Mouse (Mus musculus) forebrain, embryonic 13.5 days (tissue): ENCODE data around the gene Kcnb1. TPM values are rescaled to one million over a fixed set of nuclear protein-coding genes. Genes with fewer than 3 reads are reported as not detected.
A peak's percentile ranks its signal among the peaks of the same experiment; 100 is the strongest.

Experiments
- ATAC-seq: fragments of 200-750 bp; cut with Nextera tagmentation; 2 replicates; pipeline ENCODE4 v1.8.0; 2017
- H3K27ac ChIP-seq: fragments of 300-500 bp; sonication (generic); 2 replicates; pipeline ENCODE4 v1.5.1; 2015; ENCODE audit warnings: inconsistent platforms, mild to moderate bottlenecking, moderate library complexity
- H3K27me3 ChIP-seq: fragments of 300-500 bp; sonication (generic); 2 replicates; pipeline ENCODE4 v1.6.1; 2015; ENCODE audit warnings: mild to moderate bottlenecking, inconsistent platforms
- H3K36me3 ChIP-seq: fragments of 300-500 bp; sonication (generic); 2 replicates; pipeline ENCODE4 v1.6.1; 2015; ENCODE audit warnings: mild to moderate bottlenecking, inconsistent platforms; ENCODE audit not compliant: poor library complexity, severe bottlenecking
- H3K4me1 ChIP-seq: fragments of 300-500 bp; sonication (generic); 2 replicates; pipeline ENCODE4 v1.6.1; 2015; ENCODE audit warnings: inconsistent platforms
- H3K4me2 ChIP-seq: fragments of 300-500 bp; sonication (generic); 2 replicates; pipeline ENCODE4 v1.6.1; 2015; ENCODE audit warnings: inconsistent platforms, mild to moderate bottlenecking, moderate library complexity
- H3K4me3 ChIP-seq: fragments of 300-500 bp; sonication (generic); 2 replicates; pipeline ENCODE4 v1.5.1; 2015; ENCODE audit warnings: mild to moderate bottlenecking, inconsistent platforms
- H3K9ac ChIP-seq: fragments of 300-500 bp; sonication (generic); 2 replicates; pipeline ENCODE4 v1.6.1; 2015; ENCODE audit warnings: mild to moderate bottlenecking, inconsistent platforms
- H3K9me3 ChIP-seq: fragments of 300-500 bp; sonication (generic); replicated peaks from 2 replicates; pipeline ENCODE4 v1.6.1; 2016; ENCODE audit warnings: inconsistent platforms
- WGBS: fragments of 180-500 bp; shearing (Covaris S2); methylation state at CpG from one replicate; pipeline ENCODE4 v1.1.7; 2015; 5-methylcytosine and 5-hydroxymethylcytosine counted together
- polyA plus RNA-seq: library from polyadenylated mRNA; unstranded; fragments of >200 nt; fragmentation: Nextera tagmentation; extraction: Ambion mirVana; gene quantifications from 2 replicates; pipeline ENCODE4 v1.2.1, GENCODE M21; 2015

Kcnb1 gene
- polyA plus RNA-seq = 1.3 and 1.5 TPM in 2 replicates

DNA sequence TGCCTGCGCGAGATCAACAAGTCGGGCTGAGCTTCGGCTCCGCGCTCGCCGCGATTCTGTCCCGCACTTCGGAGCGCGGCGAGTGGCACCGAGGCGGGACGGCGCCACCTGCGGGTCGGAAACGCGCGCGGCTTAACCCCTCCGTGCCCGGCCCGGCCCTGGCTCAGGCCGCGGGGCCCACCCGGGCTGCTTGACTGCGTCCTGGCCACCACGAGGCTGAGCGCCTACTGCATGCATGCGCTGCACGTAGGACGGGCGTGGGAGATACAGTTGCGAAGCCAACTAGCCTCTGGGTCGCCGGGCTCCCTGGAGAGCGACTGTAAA lies at the start of gene Kcnb1:
Gene Kcnb1, minus strand, starts transcription at position 80 of the 324 bp plus-strand sequence.
- Histone ChIP-seq H3K4me3 (peak within 1 kb of the TSS; percentile 56), H3K9me3 (no peaks in the 10 kb centered on the region), H3K9ac (peak within 1 kb of the TSS; percentile 66), H3K36me3 (no peaks in the 10 kb centered on the region), H3K27ac (no peak within 1 kb of the TSS), H3K4me1 (peaks cover 21% of the 10 kb centered on the region), H3K27me3 (peaks cover 44% of the 10 kb centered on the region), H3K4me2 (peak within 1 kb of the TSS; percentile 76)
- WGBS = under 1% methylated on average over 26 of the region's 41 CpGs
- peak; percentile 82 for ATAC-seq

DNA sequence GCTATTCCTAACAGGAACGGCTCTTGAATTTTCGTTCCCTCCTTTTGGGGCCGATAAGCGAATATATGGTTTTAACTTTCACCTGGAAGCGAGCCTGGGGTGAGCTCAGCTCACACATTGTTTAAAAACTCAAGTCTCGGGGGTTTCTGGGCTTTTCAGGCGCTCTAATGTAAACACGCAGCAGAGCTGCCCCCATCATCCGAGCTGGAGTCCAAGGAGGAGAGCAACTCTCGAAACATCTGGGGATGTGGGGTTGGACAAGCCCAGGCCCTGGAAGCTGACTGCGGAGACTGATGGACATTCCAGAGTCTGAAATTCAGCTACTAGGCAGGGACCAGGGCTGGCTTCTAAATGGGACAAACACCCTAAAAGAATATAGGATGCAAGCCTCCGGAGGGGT lies 49.3 kb upstream of the Kcnb1 start:
- peak overlapping the region; percentile 92 for H3K4me2 ChIP-seq
- no peak for ATAC-seq
- no peak overlapping the region for H3K9ac ChIP-seq
- H3K27ac ChIP-seq = no peak overlapping the region
- 27% methylated on average over 12 of the region's 12 CpGs for WGBS
- H3K36me3 ChIP-seq = no peaks in the 10 kb centered on the region
- H3K27me3 ChIP-seq = peaks cover 22% of the 10 kb centered on the region; the same call in 1 of the 2 replicates
- no peak overlapping the region for H3K4me3 ChIP-seq
- H3K9me3 ChIP-seq = no peaks in the 10 kb centered on the region
- H3K4me1 ChIP-seq = peaks cover 13% of the 10 kb centered on the region

DNA sequence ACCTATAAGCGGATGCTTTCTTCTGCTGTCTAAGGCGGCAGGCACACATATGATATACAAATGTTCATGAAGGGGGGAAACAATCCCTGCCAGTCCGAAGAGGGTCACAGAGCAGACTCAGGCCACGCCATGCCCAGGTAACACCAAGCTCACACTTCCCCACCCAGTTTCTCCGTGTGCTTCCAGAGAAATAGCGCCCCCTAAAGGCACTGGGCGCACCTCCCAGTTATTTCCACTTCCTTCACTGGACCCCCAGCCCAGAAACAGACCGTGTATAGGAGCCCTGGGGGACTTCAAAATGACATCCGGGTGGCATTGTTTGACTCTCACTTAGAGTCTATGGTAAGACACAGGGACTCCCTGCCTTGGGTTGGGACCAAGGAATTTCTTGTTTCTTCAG lies 47.3 kb upstream of the Kcnb1 start:
- 80% methylated on average over 9 of the region's 9 CpGs for WGBS
- Histone ChIP-seq H3K36me3 (no peaks in the 10 kb centered on the region), H3K4me2 (no peak overlapping the region), H3K27ac (no peak overlapping the region), H3K9me3 (no peaks in the 10 kb centered on the region), H3K9ac (no peak overlapping the region), H3K4me1 (peaks cover 13% of the 10 kb centered on the region), H3K4me3 (no peak overlapping the region), H3K27me3 (peaks cover 22% of the 10 kb centered on the region; the same call in 1 of the 2 replicates)
- ATAC-seq = no peak

DNA sequence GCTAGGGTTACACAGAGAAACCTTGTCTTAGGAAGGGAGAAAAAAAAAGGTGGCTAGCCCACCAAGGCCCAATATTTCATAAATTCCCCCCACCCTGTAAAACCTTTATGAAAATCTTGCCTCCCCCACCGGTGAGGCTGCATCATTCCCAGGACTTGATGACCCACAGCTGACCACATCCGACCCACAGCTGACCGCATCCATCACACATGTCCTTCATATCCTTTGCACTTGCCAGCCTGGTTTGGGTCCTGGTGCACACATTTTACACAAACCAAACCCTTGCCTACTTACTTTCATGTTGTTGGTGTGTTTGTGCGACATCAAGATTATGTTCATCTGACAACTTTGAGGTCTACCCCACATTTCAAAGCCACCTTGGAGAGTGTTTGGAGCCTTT lies 46.2 kb upstream of the Kcnb1 start:
- 96% methylated on average over 4 of the region's 4 CpGs for WGBS
- ATAC-seq = no peak
- no peaks in the 10 kb centered on the region for H3K9me3 ChIP-seq

DNA sequence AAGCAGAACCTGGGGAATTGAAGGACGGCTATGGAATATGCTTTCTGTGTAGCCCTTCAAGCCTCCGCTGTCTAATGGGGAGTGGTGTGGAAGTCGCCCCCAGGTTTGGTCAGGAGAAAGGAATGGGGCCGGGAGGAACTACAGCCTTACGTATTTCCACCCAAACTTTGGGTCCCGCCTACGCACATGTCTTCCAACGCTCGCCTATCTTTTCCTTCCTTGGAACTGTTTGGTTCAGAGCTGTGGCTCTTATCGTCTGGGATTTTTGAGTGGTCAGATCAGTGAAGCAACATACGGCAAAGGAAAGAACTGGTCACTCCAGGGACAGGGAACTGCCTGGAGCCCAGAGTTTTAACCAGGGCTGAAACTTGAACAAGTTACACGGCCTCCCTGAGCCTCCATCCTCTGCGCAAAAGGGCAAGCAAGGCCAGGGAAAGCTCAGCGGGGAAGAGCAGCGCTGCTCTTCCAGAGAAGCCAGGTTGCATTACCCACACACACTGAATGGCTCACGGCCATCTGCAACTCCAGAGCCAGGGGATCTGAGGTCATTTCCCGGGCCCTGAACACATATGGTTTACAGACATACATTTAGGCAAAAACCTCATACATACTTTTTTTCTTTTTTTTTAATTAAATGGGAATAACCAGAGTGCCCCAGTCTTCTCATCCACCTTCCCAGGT lies 45.5 kb upstream of the Kcnb1 start:
- H3K9ac ChIP-seq = no peak overlapping the region
- no peaks in the 10 kb centered on the region for H3K36me3 ChIP-seq
- H3K4me2 ChIP-seq = no peak overlapping the region
- peaks cover 8% of the 10 kb centered on the region for H3K4me1 ChIP-seq
- no peak for ATAC-seq
- H3K27ac ChIP-seq = no peak overlapping the region
- H3K27me3 ChIP-seq = peaks cover 16% of the 10 kb centered on the region; the same call in 1 of the 2 replicates
- no peak overlapping the region for H3K4me3 ChIP-seq
- whole genome bisulfite sequencing = 80% methylated on average over 17 of the region's 17 CpGs
- no peaks in the 10 kb centered on the region for H3K9me3 ChIP-seq

More for the DNA sequence above, 46.2 kb upstream of the Kcnb1 start:
- Histone ChIP-seq H3K27ac (no peak overlapping the region), H3K4me2 (no peak overlapping the region), H3K4me3 (no peak overlapping the region), H3K27me3 (peaks cover 22% of the 10 kb centered on the region; the same call in 1 of the 2 replicates), H3K9ac (no peak overlapping the region), H3K4me1 (peaks cover 13% of the 10 kb centered on the region), H3K36me3 (no peaks in the 10 kb centered on the region)

DNA sequence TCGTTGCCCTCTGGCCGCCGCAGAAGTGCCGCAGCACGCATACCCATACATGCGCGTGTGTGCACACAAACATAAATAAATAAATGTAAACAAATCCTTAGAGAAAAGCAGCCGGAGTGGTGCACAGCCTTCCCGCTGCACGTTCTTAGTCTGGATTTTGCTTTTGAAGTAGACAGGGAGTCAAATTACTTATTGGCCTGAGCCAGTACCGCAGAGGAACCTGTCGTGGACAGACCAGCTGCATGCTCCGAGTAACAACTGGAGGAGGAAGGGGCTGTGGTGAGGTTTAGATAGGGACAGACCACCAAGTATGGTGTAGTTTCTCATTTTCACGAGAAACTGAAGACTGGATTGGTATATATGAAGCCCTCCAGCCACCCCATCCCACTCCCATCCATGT lies 43.8 kb upstream of the Kcnb1 start:
- peaks cover 4% of the 10 kb centered on the region; the same call in 1 of the 2 replicates for H3K27me3 ChIP-seq
- WGBS = 51% methylated on average over 14 of the region's 14 CpGs
- ATAC-seq = no peak

DNA sequence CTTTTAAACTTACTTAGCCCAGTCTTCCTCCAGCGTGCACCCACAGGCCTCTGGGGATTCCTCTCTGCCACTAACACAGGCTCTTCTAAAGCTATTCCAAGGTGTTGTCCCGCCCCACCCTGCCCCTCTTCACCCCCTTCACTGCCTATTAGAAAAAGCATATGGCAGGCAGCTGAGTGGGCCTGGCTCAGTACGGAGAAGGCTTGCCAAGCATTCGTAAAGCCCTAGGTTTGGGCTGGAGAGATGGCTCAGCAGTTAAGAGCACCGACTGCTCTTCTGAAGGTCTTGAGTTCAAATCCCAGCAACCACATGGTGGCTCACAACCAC lies 43.0 kb upstream of the Kcnb1 start:
- ATAC-seq = no peak
- Histone ChIP-seq H3K27ac (no peak overlapping the region), H3K9ac (no peak overlapping the region), H3K4me2 (no peak overlapping the region), H3K4me3 (no peak overlapping the region), H3K9me3 (no peaks in the 10 kb centered on the region), H3K27me3 (no peaks in the 10 kb centered on the region), H3K36me3 (no peaks in the 10 kb centered on the region), H3K4me1 (no peaks in the 10 kb centered on the region)
- WGBS = 76% methylated on average over 5 of the region's 5 CpGs

More for the DNA sequence above, 43.8 kb upstream of the Kcnb1 start:
- Histone ChIP-seq H3K9me3 (no peaks in the 10 kb centered on the region), H3K4me2 (no peak overlapping the region), H3K27ac (no peak overlapping the region), H3K36me3 (no peaks in the 10 kb centered on the region), H3K4me3 (no peak overlapping the region), H3K9ac (no peak overlapping the region), H3K4me1 (no peaks in the 10 kb centered on the region)

DNA sequence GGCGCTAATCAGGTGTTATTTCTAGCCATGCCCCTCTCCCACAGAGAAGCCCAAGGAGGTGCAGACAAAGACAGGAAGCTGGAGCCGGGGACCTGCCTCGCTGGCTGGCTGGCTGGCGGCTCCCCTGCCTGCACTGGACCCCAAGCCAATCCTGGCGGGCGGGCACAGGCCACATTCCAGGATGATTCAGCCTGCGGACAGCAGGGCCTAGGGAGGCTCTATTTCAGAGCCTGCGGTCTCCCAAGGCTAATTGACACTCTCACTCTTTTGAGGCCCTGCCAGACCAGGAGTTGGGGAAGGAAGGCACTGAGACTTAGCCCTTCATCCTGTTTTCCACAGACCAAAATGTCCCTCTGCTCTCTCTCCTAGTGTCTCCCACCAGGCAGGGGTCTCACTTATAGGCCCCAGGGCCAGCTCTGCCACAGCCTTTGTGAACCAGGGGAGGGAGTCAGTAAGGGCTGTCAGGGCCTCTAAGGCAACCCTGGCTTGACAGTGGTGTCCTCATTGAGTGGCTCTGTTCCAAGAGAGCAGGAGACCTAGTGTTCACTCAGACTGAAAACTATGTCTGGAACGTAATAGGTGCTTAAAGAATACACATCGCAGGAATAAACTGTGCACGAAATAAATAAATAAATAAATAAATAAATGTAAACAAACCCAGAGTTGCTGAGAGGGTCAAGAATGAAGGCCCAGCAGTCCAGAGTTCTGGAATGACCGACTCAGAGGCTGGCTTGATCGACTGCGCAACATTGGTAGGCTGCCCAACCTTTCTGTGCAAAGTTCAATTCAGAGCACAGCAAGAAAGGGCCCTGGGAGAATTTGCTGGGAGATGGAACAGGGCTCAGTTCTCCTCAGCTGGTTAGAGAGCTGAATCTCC lies 42.4 kb upstream of the Kcnb1 start:
- 52% methylated on average over 14 of the region's 14 CpGs for WGBS
- no peak overlapping the region for H3K9ac ChIP-seq
- ATAC-seq = no peak

DNA sequence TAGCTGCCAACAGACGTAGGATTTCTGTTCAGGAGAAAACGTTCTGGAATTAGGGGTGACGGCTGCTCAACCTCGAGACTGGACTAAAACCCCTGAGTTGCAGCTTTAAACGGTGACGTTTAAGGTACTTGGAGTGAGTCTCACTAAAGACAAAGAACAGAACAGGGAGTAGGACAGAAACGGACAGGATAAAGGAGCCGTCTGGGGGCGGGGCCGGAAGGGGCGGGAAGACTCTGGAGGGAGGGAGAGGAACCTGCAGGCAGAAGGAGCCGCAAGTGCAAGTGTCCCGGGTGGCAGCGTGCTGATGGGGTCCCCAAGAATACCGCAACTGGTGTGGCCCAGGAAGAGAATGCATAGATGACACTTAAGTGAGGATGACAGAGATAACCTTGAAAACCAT lies 40.6 kb upstream of the Kcnb1 start:
- H3K9me3 ChIP-seq = no peaks in the 10 kb centered on the region
- peak overlapping the region; percentile 17 for H3K4me3 ChIP-seq
- H3K9ac ChIP-seq = peak overlapping the region; percentile 37; the same call in 1 of the 2 replicates
- ATAC-seq = no peak
- H3K4me1 ChIP-seq = no peaks in the 10 kb centered on the region
- H3K27me3 ChIP-seq = no peaks in the 10 kb centered on the region
- peak overlapping the region; percentile 44 for H3K4me2 ChIP-seq
- no peak overlapping the region for H3K27ac ChIP-seq
- no peaks in the 10 kb centered on the region for H3K36me3 ChIP-seq
- WGBS = 8% methylated on average over 15 of the region's 15 CpGs

More for the DNA sequence above, 42.4 kb upstream of the Kcnb1 start:
- no peaks in the 10 kb centered on the region for H3K36me3 ChIP-seq
- no peak overlapping the region for H3K27ac ChIP-seq
- no peaks in the 10 kb centered on the region for H3K4me1 ChIP-seq
- H3K4me2 ChIP-seq = no peak overlapping the region
- H3K27me3 ChIP-seq = no peaks in the 10 kb centered on the region
- H3K9me3 ChIP-seq = no peaks in the 10 kb centered on the region
- no peak overlapping the region for H3K4me3 ChIP-seq

DNA sequence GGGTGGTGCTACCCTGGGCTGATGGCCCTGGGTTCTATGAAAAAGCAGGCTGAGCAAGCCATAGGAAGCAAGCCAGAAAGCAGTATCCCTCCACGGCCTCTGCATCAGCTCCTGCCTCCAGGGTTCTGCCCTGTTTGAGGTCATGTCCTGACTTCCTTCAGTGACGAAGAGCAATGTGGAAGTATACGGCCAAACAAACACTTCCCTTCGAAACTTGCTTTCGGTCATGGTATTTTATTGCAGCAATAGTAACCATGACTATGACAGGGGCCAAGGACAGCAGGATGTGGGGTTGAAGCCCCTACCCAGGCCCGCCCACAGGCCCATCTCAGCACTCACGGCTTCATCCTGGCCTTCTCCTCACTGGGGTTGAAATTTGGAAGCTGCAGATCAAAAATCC lies 35.0 kb upstream of the Kcnb1 start:
- ATAC-seq = no peak
- Histone ChIP-seq H3K9me3 (no peaks in the 10 kb centered on the region), H3K4me3 (no peak overlapping the region), H3K27me3 (no peaks in the 10 kb centered on the region), H3K36me3 (no peaks in the 10 kb centered on the region), H3K9ac (no peak overlapping the region), H3K4me2 (no peak overlapping the region), H3K27ac (no peak overlapping the region), H3K4me1 (no peaks in the 10 kb centered on the region)
- WGBS = 90% methylated on average over 7 of the region's 7 CpGs

DNA sequence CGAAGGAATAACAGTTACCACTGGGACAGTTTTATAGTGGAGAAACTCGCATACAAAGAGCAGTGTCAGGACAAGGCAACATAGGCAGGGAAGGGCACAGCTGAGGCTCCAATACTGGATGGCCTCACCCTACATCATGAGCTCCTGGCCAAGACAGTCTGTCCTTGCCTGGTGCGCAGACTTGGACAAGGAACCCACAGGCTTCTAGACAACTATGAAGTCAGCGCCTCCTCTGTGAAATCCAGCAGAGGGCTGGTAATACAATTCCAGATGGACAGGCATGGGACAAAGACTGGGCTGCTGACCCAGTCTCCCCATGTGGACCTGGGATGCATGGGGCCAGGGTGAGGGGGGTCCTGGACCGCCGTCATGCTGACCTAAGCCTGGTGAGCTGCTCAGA lies 34.2 kb upstream of the Kcnb1 start:
- 84% methylated on average over 6 of the region's 6 CpGs for WGBS
- no peak overlapping the region for H3K27ac ChIP-seq
- no peaks in the 10 kb centered on the region for H3K27me3 ChIP-seq
- H3K4me3 ChIP-seq = no peak overlapping the region
- no peak overlapping the region for H3K9ac ChIP-seq
- no peaks in the 10 kb centered on the region for H3K36me3 ChIP-seq
- ATAC-seq = no peak
- no peak overlapping the region for H3K4me2 ChIP-seq
- H3K4me1 ChIP-seq = no peaks in the 10 kb centered on the region
- H3K9me3 ChIP-seq = no peaks in the 10 kb centered on the region

DNA sequence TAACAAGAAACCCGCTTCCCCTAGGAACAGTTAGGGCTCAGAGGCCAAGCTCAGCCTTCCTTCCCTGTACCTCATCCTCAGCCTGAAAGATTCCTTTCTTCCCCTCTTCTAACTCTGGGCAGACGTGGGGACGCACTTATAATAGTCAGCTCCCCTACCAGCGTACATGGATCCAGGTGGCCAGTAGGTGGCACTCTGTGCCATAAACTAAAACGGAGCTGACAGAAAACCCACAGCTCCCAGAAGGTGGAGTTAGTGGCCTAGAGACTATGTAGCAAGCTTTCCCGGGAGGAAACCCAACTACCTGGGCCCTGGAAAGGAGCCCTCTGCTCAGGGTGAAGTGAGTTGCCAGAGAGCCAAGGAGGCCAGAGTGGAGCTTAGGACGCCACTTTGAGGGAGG lies 32.2 kb upstream of the Kcnb1 start:
- H3K9ac ChIP-seq = no peak overlapping the region
- no peaks in the 10 kb centered on the region for H3K9me3 ChIP-seq
- H3K27ac ChIP-seq = no peak overlapping the region
- 23% methylated on average over 7 of the region's 7 CpGs for WGBS
- no peaks in the 10 kb centered on the region for H3K27me3 ChIP-seq
- no peaks in the 10 kb centered on the region for H3K36me3 ChIP-seq
- H3K4me1 ChIP-seq = no peaks in the 10 kb centered on the region
- peak; percentile 25; the same call in 1 of the 2 replicates for ATAC-seq
- H3K4me2 ChIP-seq = no peak overlapping the region
- H3K4me3 ChIP-seq = no peak overlapping the region
